Mouse (Mus musculus) brain, embryonic 18.5 days (tissue): ENCODE results near the gene Cplx1.
"Not testable (repeated sequence)": the region's sequence is repeated elsewhere in the genome, so short reads cannot be mapped to it uniquely, and the experiment has no call there.

Experiments
- DNase-seq: peaks from one replicate; pipeline ENCODE4 v3.0.0-alpha.2; 2012; ENCODE audit warnings: low read depth, low spot score

The Cplx1 gene

GRCm38 (mm10) chr5:108516655-108517054 is 33.2 kb downstream of the Cplx1 start:
- no peak for DNase-seq

GRCm38 (mm10) chr5:108515581-108516361 is 34.1 kb downstream of the Cplx1 start:
- DNase-seq: no peak

- no peak for DNase-seq
These were observed 47.5 kb downstream of the Cplx1 start for GRCm38 (mm10) chr5:108502286-108502685.

GRCm38 (mm10) chr5:108501573-108501972 is 48.3 kb downstream of the Cplx1 start:
- no peak for DNase-seq

GRCm38 (mm10) chr5:108486148-108486547 is 63.7 kb downstream of the Cplx1 start:
- not testable (repeated sequence) for DNase-seq

- no peak for DNase-seq
These were observed 64.6 kb downstream of the Cplx1 start for GRCm38 (mm10) chr5:108485239-108485638.

- no peak for DNase-seq
These were observed 66.8 kb downstream of the Cplx1 start for GRCm38 (mm10) chr5:108483006-108483405.

GRCm38 (mm10) chr5:108475977-108476376 is 73.8 kb downstream of the Cplx1 start:
- DNase-seq: no peak

GRCm38 (mm10) chr5:108473737-108474136 is 76.1 kb downstream of the Cplx1 start:
- no peak for DNase-seq

- DNase-seq: no peak
These were observed 80.2 kb downstream of the Cplx1 start for GRCm38 (mm10) chr5:108469617-108470016.
